Mouse (Mus musculus) neural tube, embryonic 12.5 days (tissue): ENCODE results near the gene Zc3h12c. TPM values are rescaled to one million over a fixed set of nuclear protein-coding genes. Genes with fewer than 3 reads are reported as not detected.

Experiments used
- ATAC-seq: fragments of 200-750 bp; cut with Nextera tagmentation; 2 replicates; pipeline ENCODE4 v1.8.0; 2017; ENCODE audit warnings: low read depth, mild to moderate bottlenecking, moderate TSS enrichment, moderate library complexity; ENCODE audit not compliant: low FRiP score
- H3K27ac ChIP-seq: fragments of 300-500 bp; sonication (generic); 2 replicates; pipeline ENCODE4 v1.5.1; 2016
- H3K27me3 ChIP-seq: fragments of 300-500 bp; sonication (generic); replicated peaks from 2 replicates; pipeline ENCODE4 v1.6.1; 2016; ENCODE audit warnings: mild to moderate bottlenecking
- H3K36me3 ChIP-seq: fragments of 300-500 bp; sonication (generic); 2 replicates; pipeline ENCODE4 v1.6.1; 2016; ENCODE audit warnings: mild to moderate bottlenecking
- H3K4me1 ChIP-seq: fragments of 300-500 bp; sonication (generic); 2 replicates; pipeline ENCODE4 v1.6.1; 2016
- H3K4me2 ChIP-seq: fragments of 300-500 bp; sonication (generic); replicated peaks from 2 replicates; pipeline ENCODE4 v1.6.1; 2016; ENCODE audit warnings: mild to moderate bottlenecking
- H3K4me3 ChIP-seq: fragments of 300-500 bp; sonication (generic); 2 replicates; pipeline ENCODE4 v1.5.1; 2016
- H3K9ac ChIP-seq: fragments of 300-500 bp; sonication (generic); 2 replicates; pipeline ENCODE4 v1.6.1; 2016; ENCODE audit warnings: mild to moderate bottlenecking
- H3K9me3 ChIP-seq: fragments of 300-500 bp; sonication (generic); 2 replicates; pipeline ENCODE4 v1.6.1; 2016; ENCODE audit warnings: mild to moderate bottlenecking
- WGBS: fragments of 180-500 bp; shearing (Covaris S2); methylation state at CpG from one replicate; pipeline ENCODE4 v1.1.7; 2016; 5-methylcytosine and 5-hydroxymethylcytosine counted together
- microRNA-seq: library from miRNA; unstranded; fragments of <30 nt; microRNA quantifications from one replicate; pipeline ENCODE4, GENCODE M21; 2017
- polyA plus RNA-seq: library from polyadenylated mRNA; unstranded; fragments of >200 nt; fragmentation: Nextera tagmentation; extraction: Ambion mirVana; gene quantifications from 2 replicates; pipeline ENCODE4 v1.2.1, GENCODE M21; 2016

The Zc3h12c gene
- polyA plus RNA-seq, 1 experiment from 2014 or later, result 8.3 TPM

- Histone ChIP-seq H3K4me3 (no peak overlapping the region), H3K27ac (no peak overlapping the region), H3K9me3 (no peaks in the 10 kb centered on the region), H3K9ac (no peak overlapping the region), H3K27me3 (no peaks in the 10 kb centered on the region), H3K4me1 (no peaks in the 10 kb centered on the region), H3K36me3 (peaks cover 59% of the 10 kb centered on the region), H3K4me2 (no peak overlapping the region)
- ATAC-seq, result no peak
- 96% methylated on average over 2 of the region's 2 CpGs for WGBS
These were observed 98.3 kb downstream of the Zc3h12c start for GRCm38 (mm10) chr9:52070052-52070451.

Small RNA genes within 50 kb of the gene (microRNA-seq; reads per million reads assigned to microRNA genes)
- gene Gm27686 (not detected), gene Mir6244 (not detected)

Other genes starting within 250 kb of the Zc3h12c start
- 46.1 and 49.0 TPM in 2 replicates for gene Fdx1, start 205.0 kb downstream of the Zc3h12c start, polyA plus RNA-seq
- gene Rdx, start 121.4 kb downstream of the Zc3h12c start, polyA plus RNA-seq, result 133 and 136 TPM in 2 replicates